ENCODE assay signal across 15 mouse cellular contexts in genomic region chr8:103751161-103751560, GRCm38 (mm10).
"Had no signal": no experiment of that assay in that cellular context is flagged by ENCODE, and none has a peak within 500 bp of the region (broad histone marks: within the 10 kb centered on the region; RNA-seq: fewer than 3 reads in every experiment).

No protein-coding gene starts in this region.

- H3K27ac ChIP-seq: kidney, postnatal 0 days; liver, embryonic 12.5 days; midbrain, embryonic 15.5 days had no signal

- ATAC-seq: liver, embryonic 12.5 days had no signal

- H3K4me3 ChIP-seq: limb, embryonic 15.5 days; liver, embryonic 12.5 days; midbrain, embryonic 10.5 days; midbrain, embryonic 15.5 days had no signal

- H3K36me3 ChIP-seq: limb, embryonic 15.5 days; liver, embryonic 12.5 days; midbrain, embryonic 10.5 days; midbrain, embryonic 15.5 days had no signal

- H3K4me2 ChIP-seq: limb, embryonic 15.5 days; liver, embryonic 12.5 days; lung, embryonic 14.5 days; midbrain, embryonic 15.5 days had no signal

- H3K27me3 ChIP-seq: limb, embryonic 15.5 days; liver, embryonic 12.5 days; midbrain, embryonic 15.5 days had no signal

- DNase-seq: kidney, adult 8-10 months; kidney, postnatal 36 days; layer of hippocampus, adult 9-11 months; layer of hippocampus, postnatal 36 days; lung, embryonic 14.5 days; lung, postnatal 10 days; lung, postnatal 4 days; right cerebral cortex, postnatal 25 days; thymus, adult 18-20 months; thymus, postnatal 14 days had no signal

- H3K9ac ChIP-seq: limb, embryonic 15.5 days; liver, embryonic 12.5 days; lung, embryonic 14.5 days; midbrain, embryonic 15.5 days had no signal

- H3K9me3 ChIP-seq: limb, embryonic 15.5 days; liver, embryonic 12.5 days; midbrain, embryonic 10.5 days; midbrain, embryonic 15.5 days had no signal

- H3K4me1 ChIP-seq: liver, embryonic 12.5 days; midbrain, embryonic 15.5 days had no signal
